Mouse (Mus musculus): Measurements from ENCODE around the gene Sptan1. TPM values are rescaled to one million over a fixed set of nuclear protein-coding genes. Genes with fewer than 3 reads are reported as not detected.

Gene Sptan1
- polyA plus RNA-seq (2017; shearing (Covaris generic)): 100 to 1,000 TPM in 1 of 2 experiments, 10 to 100 TPM in 1; 97.2 to 109 TPM

DNA sequence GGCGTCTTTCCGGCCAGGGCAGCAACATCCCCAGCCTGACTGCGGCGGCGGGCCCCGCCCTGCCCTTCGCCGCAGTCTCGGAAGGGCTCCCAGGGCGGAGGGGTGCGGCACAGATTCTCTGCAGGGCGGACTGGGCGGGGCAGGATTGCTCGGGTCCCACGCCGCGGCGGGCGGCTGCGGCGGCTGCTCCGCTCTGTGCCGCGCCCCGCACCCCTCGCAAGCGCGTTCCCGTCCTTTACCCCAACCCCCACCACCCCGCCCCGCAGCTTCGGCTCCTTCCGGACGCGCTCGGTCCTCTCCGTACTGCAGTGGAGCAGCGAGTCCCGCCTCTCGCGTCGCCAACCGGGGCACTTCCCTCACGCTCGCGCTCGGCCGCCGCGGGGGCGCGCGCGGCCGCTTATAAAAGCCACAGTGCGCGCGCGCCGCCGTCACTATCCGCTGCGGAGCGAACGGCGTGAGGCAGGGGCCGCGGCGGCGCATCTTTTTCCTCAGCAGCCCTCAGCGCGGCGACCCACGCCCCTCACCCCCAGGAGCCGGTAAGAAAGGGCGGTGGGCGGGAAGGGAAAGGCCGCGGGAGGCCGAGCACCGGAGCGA, at the start of gene Sptan1:
Gene Sptan1 (plus strand): TSS at position 311 of the 594 bp plus-strand sequence.

DNA sequence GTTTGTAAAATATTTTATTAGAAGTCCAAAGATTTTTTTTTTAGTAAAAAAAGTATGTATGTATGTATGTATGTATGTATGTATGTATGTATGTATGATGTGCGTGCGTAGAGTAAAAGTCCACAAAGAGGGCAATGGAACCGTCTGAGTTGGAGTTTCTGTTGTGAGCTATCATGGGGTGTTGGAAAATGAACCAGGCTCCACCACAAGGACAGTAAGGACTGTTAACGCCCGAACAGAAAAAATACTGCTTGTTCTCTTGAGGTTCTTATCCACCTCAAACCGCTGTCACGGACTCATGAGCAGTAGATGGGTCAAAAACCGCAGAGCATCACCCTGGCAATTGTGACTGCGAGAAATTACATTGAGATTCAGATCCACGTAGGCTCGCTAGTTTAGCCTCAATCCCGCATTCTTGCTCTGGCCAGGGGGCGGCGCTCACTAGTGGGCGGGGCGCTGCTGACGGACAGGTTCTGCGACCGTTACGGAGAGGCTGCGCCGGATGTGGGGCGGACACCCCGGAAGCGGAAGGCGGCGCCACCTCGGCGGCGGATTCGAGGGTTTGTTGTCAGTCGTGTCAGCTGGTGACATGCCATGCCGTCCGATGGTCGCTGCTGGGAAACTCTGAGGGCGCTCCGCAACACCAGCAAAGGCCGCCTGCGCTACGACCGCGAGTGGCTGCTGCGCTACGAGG, 30.3 kb upstream of the Sptan1 start, which contains the start of gene Gle1:
Gene Gle1 (plus strand): TSS at position 521 of the 694 bp plus-strand sequence.

DNA sequence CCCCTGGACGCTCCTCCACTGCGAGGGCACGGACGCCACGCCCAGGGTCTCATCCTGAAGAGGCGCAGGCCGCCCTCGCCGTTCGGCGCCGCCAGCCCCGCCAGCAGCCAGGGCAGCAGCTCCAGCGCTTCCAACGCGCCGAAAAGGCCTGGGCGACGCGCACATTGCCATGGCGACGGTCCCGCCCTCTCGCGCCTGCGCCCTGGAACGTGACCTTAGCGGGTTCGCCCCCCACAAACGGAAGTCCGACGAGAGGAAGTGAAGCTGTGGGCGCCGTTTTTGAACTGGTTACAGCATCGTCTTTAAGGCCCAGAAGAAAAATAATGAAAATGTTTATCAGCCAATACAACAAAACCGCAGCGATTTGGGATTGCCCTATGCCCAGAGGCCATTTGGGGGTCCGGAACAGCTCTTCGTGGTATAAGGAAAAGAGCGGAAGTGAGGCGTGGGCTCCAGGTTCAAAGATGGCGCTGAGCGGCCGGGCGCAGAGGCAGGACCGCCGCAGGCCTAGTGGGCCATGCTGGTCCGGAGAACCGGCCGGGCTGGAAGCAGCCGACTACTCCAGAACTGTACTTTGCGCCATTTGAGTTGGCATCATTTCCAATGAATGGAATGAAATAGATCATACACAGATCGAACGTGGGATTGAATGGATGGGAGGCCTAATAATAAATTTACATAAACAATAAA, 83.5 kb downstream of the Sptan1 start, which contains the start of gene Wdr34:
Gene Wdr34 (minus strand): TSS at position 183 of the 690 bp plus-strand sequence.

DNA sequence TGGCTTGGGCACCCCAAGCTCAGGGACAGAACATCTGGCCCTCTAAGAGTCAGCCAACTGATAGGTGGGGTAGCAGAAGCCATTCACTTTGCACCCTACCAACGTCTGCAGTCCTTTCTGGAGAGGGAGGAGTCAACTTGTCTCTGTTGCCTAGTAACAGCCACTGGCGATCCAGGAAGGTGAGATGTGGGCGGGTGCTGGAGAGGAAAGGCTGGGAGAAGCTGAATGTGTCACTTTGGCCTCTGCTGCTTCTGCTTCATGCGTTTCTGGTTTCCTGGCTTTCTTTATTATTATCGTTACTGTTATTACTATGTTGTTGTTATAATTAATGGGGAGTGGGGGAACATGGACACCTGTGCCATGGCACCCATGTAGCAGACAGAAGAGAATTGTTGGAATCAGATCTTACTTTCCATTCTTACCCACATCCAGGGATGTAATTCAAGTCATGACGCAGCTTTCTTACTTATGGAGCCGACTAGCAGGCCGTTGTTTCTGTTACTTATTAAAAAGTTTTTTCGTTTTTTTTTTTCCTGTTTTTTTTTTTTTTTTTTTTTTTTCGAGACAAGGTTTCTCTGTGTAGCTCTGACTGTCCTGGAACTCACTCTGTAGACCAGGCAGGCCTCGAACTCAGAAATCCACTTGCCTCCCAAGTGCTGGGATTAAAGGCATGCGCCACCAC, 92.0 kb downstream of the Sptan1 start, which contains the start of gene Set:
Gene Set (plus strand): TSS at position 156 of the 682 bp plus-strand sequence.

DNA sequence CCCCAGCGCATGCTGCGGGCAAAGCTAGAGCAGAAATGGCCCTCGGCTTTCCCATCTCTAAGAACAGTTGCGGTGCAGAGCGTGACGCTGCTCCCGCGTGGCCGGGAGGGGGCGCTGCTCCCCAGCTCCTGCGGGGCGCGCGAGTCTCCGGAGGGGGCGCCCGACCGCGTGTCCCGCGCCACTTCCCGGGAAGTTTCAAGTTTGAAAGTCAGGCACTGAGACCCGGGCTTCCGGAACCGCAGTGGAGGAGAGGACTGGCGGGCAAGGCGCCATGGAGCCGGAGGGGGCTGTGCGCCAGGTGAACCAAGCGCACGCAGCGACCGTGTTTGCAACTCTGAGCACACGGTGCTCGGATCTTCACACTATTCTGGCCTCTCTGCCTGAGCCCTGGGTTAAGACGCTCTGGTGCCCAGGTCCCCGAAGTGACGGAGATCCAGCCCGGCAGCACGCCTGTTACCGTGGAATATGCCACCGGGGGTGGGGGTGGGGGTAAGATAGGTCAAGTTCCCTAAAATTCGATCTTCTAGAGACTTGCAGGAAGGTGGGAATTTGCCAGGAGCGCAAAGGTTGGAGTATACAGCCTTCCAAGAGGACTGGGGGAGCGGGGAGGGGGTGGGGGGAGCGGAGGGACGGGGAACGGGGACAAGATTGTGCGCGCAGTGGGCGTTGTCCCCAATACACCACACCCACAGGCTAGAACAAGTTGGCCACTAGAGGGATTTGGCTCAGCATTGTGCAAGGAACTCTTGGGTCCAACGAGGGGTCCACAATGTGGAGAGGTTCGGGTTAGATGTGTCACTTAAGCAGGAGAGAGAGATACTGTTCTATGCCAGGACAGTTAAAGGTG, 112.4 kb downstream of the Sptan1 start, which contains the start of gene Pkn3:
Gene Pkn3 (plus strand): TSS at position 183 of the 847 bp plus-strand sequence.

Other genes starting within 250 kb of the Sptan1 start
- gene Gm13420, start 213.9 kb upstream of the Sptan1 start, polyA plus RNA-seq (2017; shearing (Covaris generic)): 1 to 10 TPM in 1 of 2 experiments, not detected in 1; 1.4 TPM
- gene Gm13547, start 206.2 kb upstream of the Sptan1 start, polyA plus RNA-seq (2017; shearing (Covaris generic)): 1 to 10 TPM in 1 of 2 experiments, under 1 TPM in 1; 0.42 to 2.4 TPM
- gene Coq4, start 178.1 kb upstream of the Sptan1 start, polyA plus RNA-seq (2017; shearing (Covaris generic)): 1 to 10 TPM; 7.1 to 8.2 TPM
- 10 to 100 TPM; 28.5 to 30.4 TPM for gene Trub2, start 177.1 kb upstream of the Sptan1 start, polyA plus RNA-seq (2017; shearing (Covaris generic))
- gene Slc27a4, start 162.9 kb upstream of the Sptan1 start, polyA plus RNA-seq (2017; shearing (Covaris generic)): 10 to 100 TPM in 1 of 2 experiments, 1 to 10 TPM in 1; 9.3 to 11.3 TPM
- gene Urm1, start 145.5 kb upstream of the Sptan1 start, polyA plus RNA-seq (2017; shearing (Covaris generic)): 10 to 100 TPM; 14.1 to 23.2 TPM
- 1 to 10 TPM; 1.1 to 4.7 TPM for gene Cercam, start 96.4 kb upstream of the Sptan1 start, polyA plus RNA-seq (2017; shearing (Covaris generic))
- 10 to 100 TPM; 65.1 to 84.1 TPM for gene Odf2, start 76.3 kb upstream of the Sptan1 start, polyA plus RNA-seq (2017; shearing (Covaris generic))
- gene Gle1, start 30.1 kb upstream of the Sptan1 start, polyA plus RNA-seq (2017; shearing (Covaris generic)): 10 to 100 TPM; 66.9 to 67.1 TPM
- 1 to 10 TPM in 1 of 2 experiments, under 1 TPM in 1; 0.44 to 1.6 TPM for gene Wdr34, start 83.3 kb downstream of the Sptan1 start, polyA plus RNA-seq (2017; shearing (Covaris generic))
- 100 to 1,000 TPM; 308 to 332 TPM for gene Set, start 91.8 kb downstream of the Sptan1 start, polyA plus RNA-seq (2017; shearing (Covaris generic))
- 1 to 10 TPM in 1 of 2 experiments, under 1 TPM in 1; 0.95 to 1.0 TPM for gene Pkn3, start 112.1 kb downstream of the Sptan1 start, polyA plus RNA-seq (2017; shearing (Covaris generic))
- gene Zdhhc12, start 128.1 kb downstream of the Sptan1 start, polyA plus RNA-seq (2017; shearing (Covaris generic)): 10 to 100 TPM; 23.8 to 24.7 TPM
- gene Zer1, start 159.0 kb downstream of the Sptan1 start, polyA plus RNA-seq (2017; shearing (Covaris generic)): 10 to 100 TPM; 56.8 to 63.1 TPM
- gene Tbc1d13, start 168.2 kb downstream of the Sptan1 start, polyA plus RNA-seq (2017; shearing (Covaris generic)): 1 to 10 TPM; 8.0 to 8.5 TPM
- gene Endog, start 205.9 kb downstream of the Sptan1 start, polyA plus RNA-seq (2017; shearing (Covaris generic)): 10 to 100 TPM; 21.3 to 22.8 TPM
- gene Spout1, start 212.9 kb downstream of the Sptan1 start, polyA plus RNA-seq (2017; shearing (Covaris generic)): 10 to 100 TPM; 45.4 to 58.7 TPM
- 10 to 100 TPM; 11.3 to 15.4 TPM for gene Kyat1, start 240.3 kb downstream of the Sptan1 start, polyA plus RNA-seq (2017; shearing (Covaris generic))